ENCODE assay signal across 33 mouse cellular contexts in genomic region chr8:119762226-119763220, GRCm38 (mm10). TPM values are rescaled to one million over a fixed set of nuclear protein-coding genes. Genes with fewer than 3 reads are reported as not detected.
DNase-seq lines count a peak whose midpoint lies in the region; ATAC-seq lines count a peak whose summit lies in the region.
"Had no signal": no experiment of that assay in that cellular context is flagged by ENCODE, and none has a peak within 500 bp of the region (broad histone marks: within the 10 kb centered on the region; RNA-seq: fewer than 3 reads in every experiment).

No protein-coding gene starts in this region.

- no peaks in the 10 kb centered on the region for H3K9me3 ChIP-seq in liver, embryonic 16.5 days (replicated peaks; ENCODE audit: control insufficient read depth, low read length)
- H3K9me3 ChIP-seq: forebrain, embryonic 10.5 days; heart, embryonic 13.5 days; hindbrain, embryonic 10.5 days; hindbrain, embryonic 15.5 days; limb, embryonic 15.5 days; lung, embryonic 15.5 days; neural tube, embryonic 12.5 days had no signal

- no peak overlapping the region for H3K4me2 ChIP-seq in liver, embryonic 16.5 days (ENCODE audit: low read depth, low read length)
- H3K4me2 ChIP-seq: heart, embryonic 13.5 days; hindbrain, embryonic 15.5 days; limb, embryonic 15.5 days; lung, embryonic 15.5 days; midbrain, embryonic 11.5 days; neural tube, embryonic 12.5 days had no signal

- intact Hi-C loops in heart, postnatal 10 days (cut with DNase I), result no loop called here

- peak; percentile 44 for DNase-seq in MEL-GATA-1-ER (ENCODE audit: extremely low read depth, low read depth)
- DNase-seq in T-cell, adult 2 months (ENCODE audit: low spot score), result no peak
- DNase-seq in heart, postnatal 10 days, result no peak
- no peak for DNase-seq in lung, postnatal 14 days
- DNase-seq: adrenal gland, adult 8-10 months; cerebellum, adult 8-10 months; cerebellum, postnatal 25 days; gastrocnemius, postnatal 10 days; heart, postnatal 14 days; kidney, adult 11 months; kidney, postnatal 25 days; lung, postnatal 4 days; right cerebral cortex, adult 18-20 months; thymus, adult 18-20 months; thymus, postnatal 36 days had no signal

- WGBS in liver, embryonic 16.5 days (ENCODE audit: insufficient replicate concordance), result 35% methylated on average over 21 of the region's 21 CpGs

- H3K4me1 ChIP-seq in liver, embryonic 16.5 days (ENCODE audit: control insufficient read depth, low read depth, low read length), result peaks cover 6% of the 10 kb centered on the region
- H3K4me1 ChIP-seq: limb, embryonic 15.5 days had no signal

- H3K27me3 ChIP-seq in liver, embryonic 16.5 days (ENCODE audit: control insufficient read depth, insufficient read depth, low read depth, low read length), result no peaks in the 10 kb centered on the region
- H3K27me3 ChIP-seq: heart, embryonic 13.5 days; hindbrain, embryonic 15.5 days; limb, embryonic 15.5 days; lung, embryonic 15.5 days; neural tube, embryonic 12.5 days had no signal

- no peaks in the 10 kb centered on the region for H3K36me3 ChIP-seq in liver, embryonic 16.5 days (ENCODE audit: control insufficient read depth, insufficient read depth)

- ATAC-seq in erythroid progenitor cell, adult 5-6 weeks (replicated peaks; ENCODE audit: low FRiP score, poor library complexity, severe bottlenecking), result 0 out of 2 replicates have a peak, but pooled peaks have one; percentile 45
- ATAC-seq in liver, embryonic 16.5 days (ENCODE audit: low read depth), result peak; percentile 57; the same call in 1 of the 2 replicates
- peak; percentile 72 for ATAC-seq in megakaryocyte-erythroid progenitor cell, adult 5-6 weeks (replicated peaks; ENCODE audit: low FRiP score, low TSS enrichment, poor library complexity, severe bottlenecking)
- ATAC-seq: CD4-positive, CD25-positive, alpha-beta regulatory T cell, adult 4 months; forebrain, embryonic 16.5 days; inflammation-experienced regulatory T-cells, adult 6 months; midbrain, embryonic 16.5 days had no signal

- H3K4me3 ChIP-seq in liver, embryonic 16.5 days (ENCODE audit: low read depth, low read length), result no peak overlapping the region
- H3K4me3 ChIP-seq: forebrain, embryonic 10.5 days; heart, embryonic 13.5 days; hindbrain, embryonic 10.5 days; hindbrain, embryonic 15.5 days; layer of hippocampus, adult 2 months; left cerebral cortex, adult 2 months; limb, embryonic 15.5 days; lung, embryonic 15.5 days; neural tube, embryonic 12.5 days had no signal

- H3K27ac ChIP-seq in liver, embryonic 16.5 days (ENCODE audit: low read length), result no peak overlapping the region
- H3K27ac ChIP-seq: forebrain, embryonic 10.5 days; heart, embryonic 13.5 days; hindbrain, embryonic 10.5 days; hindbrain, embryonic 15.5 days; layer of hippocampus, adult 2 months; left cerebral cortex, adult 2 months; limb, embryonic 15.5 days; lung, embryonic 15.5 days; neural tube, embryonic 12.5 days; stomach, postnatal 0 days had no signal

- H3K9ac ChIP-seq in liver, embryonic 16.5 days (ENCODE audit: low read depth, low read length), result no peak overlapping the region
- H3K9ac ChIP-seq: heart, embryonic 13.5 days; hindbrain, embryonic 15.5 days; limb, embryonic 15.5 days; lung, embryonic 15.5 days; neural tube, embryonic 12.5 days had no signal

RNA-seq across cellular contexts. Expression of gene Tldc1, which starts 15.7 kb away (rescaled TPM):
- total RNA-seq in erythroid progenitor cell, adult 5-6 weeks (2015; ENCODE audit: low replicate concordance), result 4.2 TPM in 1 of 2 replicates, not detected in the other
- 0.51 TPM in 1 of 2 replicates, not detected in the other for total RNA-seq in erythroid progenitor cell, adult 5-6 weeks (2017; ENCODE audit: low replicate concordance)
- polyA plus RNA-seq in liver, embryonic 16.5 days (2015; fragmentation: Nextera tagmentation; extraction: Ambion mirVana), result 4.1 and 4.7 TPM in 2 replicates
- 8.5 and 12.4 TPM in 2 replicates for total RNA-seq in megakaryocyte-erythroid progenitor cell, adult 5-6 weeks (2014; fragmentation: Nextera tagmentation)
- 5.7 and 11.5 TPM in 2 replicates for total RNA-seq in megakaryocyte-erythroid progenitor cell, adult 5-6 weeks (2017)
- 10 to 100 TPM; 11.4 to 11.5 TPM for total RNA-seq in heart, postnatal 10 days (2021)
